Comparison of ENCODE assay signal across 13 mouse cellular contexts in genomic region chr17:84332940-84333339, GRCm38 (mm10).
DNase-seq lines count a peak whose midpoint lies in the region; ATAC-seq and TF ChIP-seq lines count a peak whose summit lies in the region.
"Had no signal": no experiment of that assay in that cellular context is flagged by ENCODE, and none has a peak within 500 bp of the region (broad histone marks: within the 10 kb centered on the region; RNA-seq: fewer than 3 reads in every experiment).

No protein-coding gene starts in this region.

- H3K4me1 ChIP-seq in bone marrow macrophage, adult 2 months (ENCODE audit: control insufficient read depth, insufficient read depth, low read length), result peaks cover 65% of the 10 kb centered on the region

- H3K79me2 ChIP-seq in myocyte (ENCODE audit: control insufficient read depth, insufficient read depth), result no peaks in the 10 kb centered on the region

- H3ac ChIP-seq in myocyte (ENCODE audit: control insufficient read depth, insufficient read length), result no peak overlapping the region

- no peak overlapping the region for H3K4me3 ChIP-seq in bone marrow macrophage, adult 2 months (ENCODE audit: insufficient read depth, low read length)
- H3K4me3 ChIP-seq in myocyte, result no peak overlapping the region
- H3K4me3 ChIP-seq: forebrain, embryonic 10.5 days; liver, embryonic 13.5 days had no signal

- no peaks in the 10 kb centered on the region for H3K27me3 ChIP-seq in myocyte (ENCODE audit: control insufficient read depth, insufficient read depth, insufficient read length)
- H3K27me3 ChIP-seq: liver, embryonic 13.5 days had no signal

- no peaks in the 10 kb centered on the region for H3K36me3 ChIP-seq in myocyte (ENCODE audit: control insufficient read depth, insufficient read depth)

- ATAC-seq in CD4-positive, CD25-positive, alpha-beta regulatory T cell, adult 4 months, result peak; percentile 64

- peak overlapping the region; percentile 53 for H3K4me2 ChIP-seq in myocyte (ENCODE audit: low read depth)
- H3K4me2 ChIP-seq: liver, embryonic 13.5 days; midbrain, embryonic 11.5 days had no signal

- no peak for TF ChIP-seq POLR2A in bone marrow macrophage, adult 2 months (IDR thresholded peaks at IDR 0.05; ENCODE audit: borderline replicate concordance, low read depth, low read length)
- no peak for TF ChIP-seq POLR2A in myocyte (IDR thresholded peaks at IDR 0.05; ENCODE audit: insufficient read length, low read depth)

- peak; percentile 13 to 21 for DNase-seq in right cerebral cortex, adult 2 months (ENCODE audit: low spot score in 2 of 2)
- DNase-seq in right cerebral cortex, postnatal 4 days, result no peak
- no peak for DNase-seq in layer of hippocampus, adult 18-20 months (ENCODE audit: low spot score in 2 of 2)
- DNase-seq in layer of hippocampus, adult 9-11 months, result no peak
- DNase-seq: heart, postnatal 10 days; kidney, postnatal 25 days; liver, embryonic 13.5 days; thymus, postnatal 25 days had no signal

- no peak for TF ChIP-seq CTCF in bone marrow macrophage, adult 2 months (IDR thresholded peaks at IDR 0.05; ENCODE audit: low read depth, low read length)

- peak overlapping the region; percentile 45 for H3K27ac ChIP-seq in bone marrow macrophage, adult 2 months (ENCODE audit: insufficient read depth, low read depth, low read length)
- H3K27ac ChIP-seq: forebrain, embryonic 10.5 days; liver, embryonic 13.5 days had no signal

TF ChIP-seq in myocyte, 11 proteins besides CTCF, POLR2A, EP300 and RAD21:
- peak; percentile 75 for TF ChIP-seq USF1 (IDR thresholded peaks at IDR 0.05; ENCODE audit: low read depth)
- peak; percentile 76 for TF ChIP-seq MAX (IDR thresholded peaks at IDR 0.05; ENCODE audit: low read depth)
- TF ChIP-seq MYOG (IDR thresholded peaks at IDR 0.05; ENCODE audit: control insufficient read depth in 1 of 3, insufficient read depth in 1 of 3, insufficient read length in 2 of 3, low read depth in 2 of 3), result peak in 1 of 3 experiments; percentile 81
- peak; percentile 18 for TF ChIP-seq TCF12 (IDR thresholded peaks at IDR 0.05; ENCODE audit: insufficient read depth, poor library complexity, severe bottlenecking)
- TF ChIP-seq SRF (IDR thresholded peaks at IDR 0.05; ENCODE audit: control insufficient read depth, insufficient read length, low read depth), result no peak
- no peak for TF ChIP-seq TCF3 (IDR thresholded peaks at IDR 0.05; ENCODE audit: insufficient read length, low read depth)
- peak in 2 of 3 experiments; percentile 25 to 62 for TF ChIP-seq MYOD1 (IDR thresholded peaks at IDR 0.05; ENCODE audit: control insufficient read depth in 1 of 3, insufficient read length in 2 of 3, low read depth in 2 of 3)

Comparison
In these comparisons a context has a peak if more than half of its experiments do, and no peak if none do; other contexts are left out.
1. DNase-seq: peak in right cerebral cortex, adult 2 months (2 of 2); none in right cerebral cortex, postnatal 4 days (single experiment), layer of hippocampus, adult 18-20 months (0 of 2) and layer of hippocampus, adult 9-11 months (single experiment).